Mouse (Mus musculus) neural tube, embryonic 11.5 days (tissue): Measurements from ENCODE around the gene Sorbs2. TPM values are rescaled to one million over a fixed set of nuclear protein-coding genes. Genes with fewer than 3 reads are reported as not detected.

ENCODE experiments used
- ATAC-seq: fragments of 200-750 bp; cut with Nextera tagmentation; 2 replicates; pipeline ENCODE4 v1.8.0; 2017; ENCODE audit warnings: moderate number of reproducible peaks, mild to moderate bottlenecking, moderate TSS enrichment, moderate library complexity; ENCODE audit not compliant: insufficient read depth, low FRiP score, low TSS enrichment
- DNase-seq: peaks from one replicate; pipeline ENCODE4 v3.0.0-alpha.2; 2015; ENCODE audit warnings: low spot score
- H3K27ac ChIP-seq: fragments of 300-500 bp; sonication (generic); 2 replicates; pipeline ENCODE4 v1.5.1; 2014; ENCODE audit warnings: low read depth, mild to moderate bottlenecking, low read length
- H3K27me3 ChIP-seq: fragments of 300-500 bp; sonication (generic); 2 replicates; pipeline ENCODE4 v1.6.1; 2014; ENCODE audit warnings: mild to moderate bottlenecking, low read length, mixed read lengths; ENCODE audit not compliant: control insufficient read depth, insufficient read depth
- H3K36me3 ChIP-seq: fragments of 300-500 bp; sonication (generic); 2 replicates; pipeline ENCODE4 v1.6.1; 2014; ENCODE audit warnings: mild to moderate bottlenecking, low read length, moderate library complexity, mixed read lengths; ENCODE audit not compliant: control insufficient read depth, insufficient read depth
- H3K4me1 ChIP-seq: fragments of 300-500 bp; sonication (generic); 2 replicates; pipeline ENCODE4 v1.6.1; 2014; ENCODE audit warnings: low read length, mixed read lengths; ENCODE audit not compliant: control insufficient read depth, insufficient read depth
- H3K4me2 ChIP-seq: fragments of 300-500 bp; sonication (generic); 2 replicates; pipeline ENCODE4 v1.6.1; 2014; ENCODE audit warnings: low read depth, mild to moderate bottlenecking, moderate library complexity
- H3K4me3 ChIP-seq: fragments of 300-500 bp; sonication (generic); 2 replicates; pipeline ENCODE4 v1.5.1; 2014; ENCODE audit warnings: low read depth, low read length
- H3K9ac ChIP-seq: fragments of 300-500 bp; sonication (generic); 2 replicates; pipeline ENCODE4 v1.6.1; 2014; ENCODE audit warnings: mild to moderate bottlenecking, low read length
- H3K9me3 ChIP-seq: fragments of 300-500 bp; sonication (generic); 2 replicates; pipeline ENCODE4 v1.6.1; 2016; ENCODE audit warnings: low read length; ENCODE audit not compliant: control insufficient read depth
- WGBS: fragments of 180-500 bp; shearing (Covaris S2); extraction: QIAGEN DNeasy Blood & Tissue Kit; methylation state at CpG from one replicate; pipeline ENCODE4 v1.1.7; 2014; 5-methylcytosine and 5-hydroxymethylcytosine counted together
- polyA plus RNA-seq: library from polyadenylated mRNA; unstranded; fragments of >200 nt; fragmentation: Nextera tagmentation; extraction: Ambion mirVana; gene quantifications from 2 replicates; pipeline ENCODE4 v1.2.1, GENCODE M21; 2014

Sorbs2 gene
- polyA plus RNA-seq, 1 experiment from 2014 or later: 40.9 TPM

GRCm38 (mm10) chr8:45602019-45602418 is 94.4 kb downstream of the Sorbs2 start:
- 87% methylated on average over 4 of the region's 4 CpGs for WGBS

GRCm38 (mm10) chr8:45605419-45605818 is 97.8 kb downstream of the Sorbs2 start:
- 89% methylated on average over 1 of the region's 1 CpGs for WGBS
- ATAC-seq (no peak), DNase-seq (no peak)
- Histone ChIP-seq H3K9me3 (no peaks in the 10 kb centered on the region), H3K4me3 (no peak overlapping the region), H3K36me3 (no peaks in the 10 kb centered on the region), H3K9ac (no peak overlapping the region), H3K27ac (no peak overlapping the region), H3K4me2 (no peak overlapping the region), H3K27me3 (no peaks in the 10 kb centered on the region), H3K4me1 (no peaks in the 10 kb centered on the region)

More at GRCm38 (mm10) chr8:45602019-45602418, 94.4 kb downstream of the Sorbs2 start:
- no peaks in the 10 kb centered on the region for H3K4me1 ChIP-seq
- no peak overlapping the region for H3K27ac ChIP-seq
- no peaks in the 10 kb centered on the region for H3K36me3 ChIP-seq
- H3K27me3 ChIP-seq: no peaks in the 10 kb centered on the region
- H3K9me3 ChIP-seq: no peaks in the 10 kb centered on the region
- no peak overlapping the region for H3K9ac ChIP-seq
- ATAC-seq (no peak), DNase-seq (no peak)
- H3K4me3 ChIP-seq: no peak overlapping the region
- H3K4me2 ChIP-seq: no peak overlapping the region

- no peak overlapping the region for H3K4me3 ChIP-seq
- 93% methylated on average over 6 of the region's 6 CpGs for WGBS
- ATAC-seq (no peak), DNase-seq (no peak)
- no peaks in the 10 kb centered on the region for H3K36me3 ChIP-seq
- no peaks in the 10 kb centered on the region for H3K27me3 ChIP-seq
- no peaks in the 10 kb centered on the region for H3K4me1 ChIP-seq
- no peaks in the 10 kb centered on the region for H3K9me3 ChIP-seq
- no peak overlapping the region for H3K9ac ChIP-seq
- H3K4me2 ChIP-seq: no peak overlapping the region
- H3K27ac ChIP-seq: no peak overlapping the region
Observed at GRCm38 (mm10) chr8:45607012-45607411, 99.4 kb downstream of the Sorbs2 start.

- H3K9ac ChIP-seq: no peak overlapping the region
- 92% methylated on average over 6 of the region's 6 CpGs for WGBS
- H3K4me1 ChIP-seq: no peaks in the 10 kb centered on the region
- no peak overlapping the region for H3K27ac ChIP-seq
- H3K4me2 ChIP-seq: no peak overlapping the region
- no peak for ATAC-seq
- H3K27me3 ChIP-seq: no peaks in the 10 kb centered on the region
- no peaks in the 10 kb centered on the region for H3K36me3 ChIP-seq
- DNase-seq: no peak
- H3K4me3 ChIP-seq: no peak overlapping the region
- H3K9me3 ChIP-seq: no peaks in the 10 kb centered on the region
Observed at GRCm38 (mm10) chr8:45608413-45608812, 100.8 kb downstream of the Sorbs2 start.

- Histone ChIP-seq H3K9ac (no peak overlapping the region), H3K27ac (no peak overlapping the region), H3K4me1 (0 out of 2 replicates have a peak, but pooled peaks cover 3% of the 10 kb centered on the region), H3K4me2 (no peak overlapping the region), H3K4me3 (no peak overlapping the region), H3K27me3 (no peaks in the 10 kb centered on the region), H3K9me3 (no peaks in the 10 kb centered on the region), H3K36me3 (no peaks in the 10 kb centered on the region)
- ATAC-seq (no peak), DNase-seq (no peak)
- 47% methylated on average over 7 of the region's 7 CpGs for WGBS
Observed at GRCm38 (mm10) chr8:45610426-45611215, 103.0 kb downstream of the Sorbs2 start.

- Histone ChIP-seq H3K27me3 (no peaks in the 10 kb centered on the region), H3K36me3 (no peaks in the 10 kb centered on the region), H3K9me3 (no peaks in the 10 kb centered on the region), H3K9ac (no peak overlapping the region), H3K27ac (no peak overlapping the region), H3K4me1 (0 out of 2 replicates have a peak, but pooled peaks cover 3% of the 10 kb centered on the region), H3K4me3 (no peak overlapping the region), H3K4me2 (no peak overlapping the region)
- WGBS: 81% methylated on average over 1 of the region's 1 CpGs
- no peak for DNase-seq
- no peak for ATAC-seq
Observed at GRCm38 (mm10) chr8:45611320-45611719, 103.7 kb downstream of the Sorbs2 start.

GRCm38 (mm10) chr8:45614610-45615009 is 107.0 kb downstream of the Sorbs2 start:
- no peak overlapping the region for H3K27ac ChIP-seq
- no peak for ATAC-seq
- H3K9ac ChIP-seq: no peak overlapping the region
- H3K36me3 ChIP-seq: no peaks in the 10 kb centered on the region
- H3K4me2 ChIP-seq: no peak overlapping the region
- 0 out of 2 replicates have a peak, but pooled peaks cover 3% of the 10 kb centered on the region for H3K4me1 ChIP-seq
- DNase-seq: no peak
- no peaks in the 10 kb centered on the region for H3K9me3 ChIP-seq
- H3K4me3 ChIP-seq: no peak overlapping the region
- no peaks in the 10 kb centered on the region for H3K27me3 ChIP-seq
- WGBS: 46% methylated on average over 5 of the region's 5 CpGs

- no peak for DNase-seq
- Histone ChIP-seq H3K4me2 (no peak overlapping the region; the same call in 1 of the 2 replicates), H3K27ac (no peak overlapping the region), H3K9ac (no peak overlapping the region), H3K4me3 (no peak overlapping the region), H3K27me3 (no peaks in the 10 kb centered on the region), H3K9me3 (no peaks in the 10 kb centered on the region), H3K4me1 (0 out of 2 replicates have a peak, but pooled peaks cover 3% of the 10 kb centered on the region), H3K36me3 (no peaks in the 10 kb centered on the region)
- no peak for ATAC-seq
- WGBS: 8% methylated on average over 9 of the region's 9 CpGs
Observed at GRCm38 (mm10) chr8:45615050-45615449, 107.5 kb downstream of the Sorbs2 start.

- Histone ChIP-seq H3K27me3 (no peaks in the 10 kb centered on the region), H3K4me3 (no peak overlapping the region), H3K4me1 (0 out of 2 replicates have a peak, but pooled peaks cover 3% of the 10 kb centered on the region), H3K27ac (no peak overlapping the region), H3K9ac (no peak overlapping the region), H3K36me3 (no peaks in the 10 kb centered on the region), H3K4me2 (no peak overlapping the region), H3K9me3 (no peaks in the 10 kb centered on the region)
- 35% methylated on average over 7 of the region's 7 CpGs for WGBS
- ATAC-seq (peak; percentile 69), DNase-seq (peak; percentile 37)
Observed at GRCm38 (mm10) chr8:45615551-45615950, 108.0 kb downstream of the Sorbs2 start.
